Mouse (Mus musculus) kidney, embryonic 14.5 days (tissue): ENCODE results near the gene Slc22a3. TPM values are rescaled to one million over a fixed set of nuclear protein-coding genes. Genes with fewer than 3 reads are reported as not detected.

Source experiments
- ATAC-seq: fragments of 200-750 bp; cut with Nextera tagmentation; 2 replicates; pipeline ENCODE4 v1.8.0; 2017; ENCODE audit warnings: moderate number of reproducible peaks, mild to moderate bottlenecking, moderate TSS enrichment, moderate library complexity; ENCODE audit not compliant: low FRiP score, low TSS enrichment
- H3K27ac ChIP-seq: fragments of 300-500 bp; sonication (generic); 2 replicates; pipeline ENCODE4 v1.5.1; 2014; ENCODE audit warnings: low read depth, mild to moderate bottlenecking, low read length, moderate library complexity, mixed read lengths
- H3K27me3 ChIP-seq: fragments of 300-500 bp; sonication (generic); 2 replicates; pipeline ENCODE4 v1.6.1; 2014; ENCODE audit warnings: mild to moderate bottlenecking, low read length; ENCODE audit not compliant: control insufficient read depth, insufficient read depth
- H3K36me3 ChIP-seq: fragments of 300-500 bp; sonication (generic); 2 replicates; pipeline ENCODE4 v1.6.1; 2014; ENCODE audit warnings: low read length, mixed read lengths; ENCODE audit not compliant: control insufficient read depth, insufficient read depth
- H3K4me1 ChIP-seq: fragments of 300-500 bp; sonication (generic); 2 replicates; pipeline ENCODE4 v1.6.1; 2014; ENCODE audit warnings: low read length, mixed read lengths; ENCODE audit not compliant: control insufficient read depth, insufficient read depth
- H3K4me2 ChIP-seq: fragments of 300-500 bp; sonication (generic); replicated peaks from 2 replicates; pipeline ENCODE4 v1.6.1; 2014; ENCODE audit warnings: low read depth, mild to moderate bottlenecking, low read length
- H3K4me3 ChIP-seq: fragments of 300-500 bp; sonication (generic); 2 replicates; pipeline ENCODE4 v1.5.1; 2014; ENCODE audit warnings: mild to moderate bottlenecking, low read length
- H3K9ac ChIP-seq: fragments of 300-500 bp; sonication (generic); 2 replicates; pipeline ENCODE4 v1.6.1; 2014; ENCODE audit warnings: low read depth, mild to moderate bottlenecking, low read length, moderate library complexity
- H3K9me3 ChIP-seq: fragments of 300-500 bp; sonication (generic); 2 replicates; pipeline ENCODE4 v1.6.1; 2016; ENCODE audit warnings: low read length; ENCODE audit not compliant: control insufficient read depth
- WGBS: fragments of 180-500 bp; shearing (Covaris S2); extraction: QIAGEN DNeasy Blood & Tissue Kit; methylation state at CpG from one replicate; pipeline ENCODE4 v1.1.7; 2014; 5-methylcytosine and 5-hydroxymethylcytosine counted together
- polyA plus RNA-seq: library from polyadenylated mRNA; unstranded; fragments of >200 nt; fragmentation: Nextera tagmentation; extraction: Ambion mirVana; gene quantifications from 2 replicates; pipeline ENCODE4 v1.2.1, GENCODE M21; 2014

Slc22a3 gene
- polyA plus RNA-seq, 1 experiment from 2014 or later: 0.53 TPM

DNA sequence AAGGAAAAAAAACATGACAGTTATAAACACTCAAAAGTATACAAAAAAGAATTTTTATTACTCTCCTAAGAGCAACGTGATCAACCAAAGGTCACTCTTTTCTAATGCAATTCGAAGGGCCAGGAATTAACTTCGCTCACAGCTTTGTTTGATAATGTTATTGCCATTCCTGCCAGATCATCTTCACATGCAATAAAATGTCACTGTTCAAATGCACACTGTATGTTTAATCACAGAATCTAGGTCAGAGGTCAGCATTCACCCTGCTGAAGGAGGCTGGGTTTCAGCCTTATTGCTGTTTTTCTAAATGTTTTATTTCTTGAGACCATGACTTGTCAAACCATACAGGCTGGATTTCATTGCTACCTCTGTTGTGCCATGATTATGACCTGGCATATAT, 21.8 kb downstream of the Slc22a3 start:
- Histone ChIP-seq H3K9me3 (no peaks in the 10 kb centered on the region), H3K27me3 (no peaks in the 10 kb centered on the region), H3K9ac (no peak overlapping the region), H3K4me3 (no peak overlapping the region), H3K36me3 (no peaks in the 10 kb centered on the region), H3K4me1 (no peaks in the 10 kb centered on the region), H3K4me2 (no peak overlapping the region), H3K27ac (no peak overlapping the region)
- no peak for ATAC-seq
- 82% methylated on average over 3 of the region's 3 CpGs for WGBS

- no peaks in the 10 kb centered on the region for H3K36me3 ChIP-seq
- H3K9me3 ChIP-seq: no peaks in the 10 kb centered on the region
- ATAC-seq: no peak
- H3K4me1 ChIP-seq: no peaks in the 10 kb centered on the region
- no peak overlapping the region for H3K4me3 ChIP-seq
- no peak overlapping the region for H3K9ac ChIP-seq
- no peak overlapping the region for H3K4me2 ChIP-seq
- H3K27ac ChIP-seq: no peak overlapping the region
- WGBS: 45% methylated on average over 2 of the region's 2 CpGs
- H3K27me3 ChIP-seq: no peaks in the 10 kb centered on the region
Measured at GRCm38 (mm10) chr17:12479416-12479815, 28.1 kb downstream of the Slc22a3 start.

DNA sequence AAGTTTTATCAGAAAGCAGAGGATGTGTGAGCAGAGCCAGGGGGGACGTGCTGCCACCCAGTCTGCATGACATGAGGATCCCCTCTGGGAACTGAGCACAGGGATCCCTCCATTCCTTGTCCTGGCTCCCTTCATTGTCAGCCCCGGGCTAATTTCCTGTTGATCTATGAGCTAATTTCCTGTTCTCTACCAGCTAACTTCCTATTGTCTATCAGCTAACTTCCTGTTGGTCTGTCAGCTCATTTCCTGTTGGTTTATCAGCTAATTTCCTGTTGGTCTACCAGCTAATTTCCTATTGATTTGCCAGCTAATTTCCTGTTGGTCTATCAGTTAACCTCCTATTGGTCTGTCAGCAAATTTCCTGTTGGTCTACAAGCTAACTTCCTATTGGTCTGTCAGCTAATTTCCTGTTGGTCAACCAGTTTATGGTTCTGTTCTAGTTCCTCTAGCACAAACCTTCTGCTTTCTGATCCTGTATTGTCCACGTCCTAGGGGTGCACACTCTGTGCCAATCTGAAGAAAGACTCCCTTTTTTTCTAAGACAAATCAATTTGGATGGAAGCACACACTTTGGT, 32.9 kb downstream of the Slc22a3 start:
- no peaks in the 10 kb centered on the region for H3K9me3 ChIP-seq
- 68% methylated on average over 3 of the region's 3 CpGs for WGBS

DNA sequence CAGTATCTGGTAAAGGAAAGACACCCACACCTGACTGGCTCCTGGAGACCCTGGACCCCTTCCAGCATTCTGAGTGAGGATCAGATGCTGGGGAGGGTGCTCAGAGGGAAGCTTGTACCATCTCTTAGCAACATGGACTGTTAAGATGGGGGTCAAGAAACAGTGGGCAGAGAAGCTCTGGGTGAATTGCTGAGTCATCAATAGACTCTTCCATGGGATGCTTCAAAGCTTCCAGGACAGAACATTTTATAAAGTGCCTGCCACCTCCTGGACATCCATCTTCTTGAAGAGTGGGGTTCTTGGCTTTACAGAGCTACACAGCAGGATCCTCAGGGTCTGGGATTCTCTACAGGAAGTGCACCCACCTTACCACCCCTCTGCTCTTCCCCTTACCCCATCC, 35.0 kb downstream of the Slc22a3 start:
- Histone ChIP-seq H3K36me3 (no peaks in the 10 kb centered on the region), H3K4me3 (no peak overlapping the region), H3K9ac (no peak overlapping the region), H3K4me2 (no peak overlapping the region), H3K4me1 (no peaks in the 10 kb centered on the region), H3K27me3 (no peaks in the 10 kb centered on the region), H3K27ac (no peak overlapping the region), H3K9me3 (no peaks in the 10 kb centered on the region)
- no peak for ATAC-seq

More for the DNA sequence above, 32.9 kb downstream of the Slc22a3 start:
- Histone ChIP-seq H3K9ac (no peak overlapping the region), H3K4me2 (no peak overlapping the region), H3K27ac (no peak overlapping the region), H3K4me1 (no peaks in the 10 kb centered on the region), H3K36me3 (no peaks in the 10 kb centered on the region), H3K27me3 (no peaks in the 10 kb centered on the region), H3K4me3 (no peak overlapping the region)
- no peak for ATAC-seq

- Histone ChIP-seq H3K4me2 (no peak overlapping the region), H3K4me3 (no peak overlapping the region), H3K27ac (no peak overlapping the region), H3K9me3 (no peaks in the 10 kb centered on the region), H3K9ac (no peak overlapping the region), H3K4me1 (no peaks in the 10 kb centered on the region), H3K36me3 (no peaks in the 10 kb centered on the region), H3K27me3 (no peaks in the 10 kb centered on the region)
- no peak for ATAC-seq
- WGBS: 68% methylated on average over 5 of the region's 5 CpGs
Measured at GRCm38 (mm10) chr17:12468745-12469144, 38.8 kb downstream of the Slc22a3 start.

DNA sequence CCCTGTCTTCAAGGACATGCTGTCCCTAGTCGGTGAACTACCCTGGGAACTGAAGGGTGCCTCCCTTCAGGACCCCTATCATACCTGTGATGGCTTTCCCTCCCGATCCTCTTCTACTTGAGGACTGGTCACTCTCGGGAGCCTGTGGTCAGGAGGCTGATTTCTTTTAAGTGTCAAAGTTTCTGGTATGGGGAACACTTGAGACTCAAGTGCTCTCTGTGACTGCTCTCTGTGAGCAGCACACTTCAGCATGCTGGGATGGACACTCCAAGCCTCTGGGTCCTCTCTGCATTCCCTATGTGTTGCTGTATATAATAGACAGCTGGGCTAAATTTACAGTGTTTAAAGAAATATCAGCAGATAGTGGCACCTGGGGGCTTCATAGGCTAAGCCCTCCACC, 39.9 kb downstream of the Slc22a3 start:
- 83% methylated on average over 3 of the region's 3 CpGs for WGBS
- Histone ChIP-seq H3K36me3 (no peaks in the 10 kb centered on the region), H3K4me1 (no peaks in the 10 kb centered on the region), H3K4me2 (no peak overlapping the region), H3K27ac (no peak overlapping the region), H3K4me3 (no peak overlapping the region), H3K9me3 (no peaks in the 10 kb centered on the region), H3K9ac (no peak overlapping the region), H3K27me3 (no peaks in the 10 kb centered on the region)
- no peak for ATAC-seq

DNA sequence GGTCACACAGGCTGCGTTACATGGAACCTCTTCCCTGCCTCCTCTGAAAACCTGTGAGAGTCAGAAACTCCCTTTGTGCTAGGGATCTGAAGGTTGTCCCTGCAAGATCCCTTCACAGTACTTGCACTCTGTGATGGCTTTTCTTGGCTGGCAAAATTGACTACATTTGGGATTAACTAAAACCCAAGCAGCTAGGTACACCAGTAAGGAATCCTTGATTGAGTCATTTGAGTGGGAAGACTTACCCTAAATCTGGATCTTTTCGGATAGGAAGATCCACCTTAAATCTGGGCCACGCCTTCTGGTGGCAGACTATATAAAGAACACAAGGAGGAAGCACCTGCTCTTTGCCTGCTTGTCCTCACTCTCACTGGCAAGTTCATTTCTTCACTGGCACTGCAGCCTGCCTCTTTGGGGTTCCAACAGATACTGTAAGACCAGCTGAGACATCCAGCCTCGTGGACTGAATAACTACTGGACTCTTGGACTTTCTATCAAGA, 41.0 kb downstream of the Slc22a3 start:
- Histone ChIP-seq H3K27ac (no peak overlapping the region), H3K4me3 (no peak overlapping the region), H3K9ac (no peak overlapping the region), H3K27me3 (no peaks in the 10 kb centered on the region), H3K4me1 (no peaks in the 10 kb centered on the region), H3K36me3 (no peaks in the 10 kb centered on the region), H3K4me2 (no peak overlapping the region), H3K9me3 (no peaks in the 10 kb centered on the region)
- WGBS: 80% methylated on average over 4 of the region's 4 CpGs
- ATAC-seq: no peak

GRCm38 (mm10) chr17:12461168-12461567, 46.3 kb downstream of the Slc22a3 start:
- no peak for ATAC-seq

DNA sequence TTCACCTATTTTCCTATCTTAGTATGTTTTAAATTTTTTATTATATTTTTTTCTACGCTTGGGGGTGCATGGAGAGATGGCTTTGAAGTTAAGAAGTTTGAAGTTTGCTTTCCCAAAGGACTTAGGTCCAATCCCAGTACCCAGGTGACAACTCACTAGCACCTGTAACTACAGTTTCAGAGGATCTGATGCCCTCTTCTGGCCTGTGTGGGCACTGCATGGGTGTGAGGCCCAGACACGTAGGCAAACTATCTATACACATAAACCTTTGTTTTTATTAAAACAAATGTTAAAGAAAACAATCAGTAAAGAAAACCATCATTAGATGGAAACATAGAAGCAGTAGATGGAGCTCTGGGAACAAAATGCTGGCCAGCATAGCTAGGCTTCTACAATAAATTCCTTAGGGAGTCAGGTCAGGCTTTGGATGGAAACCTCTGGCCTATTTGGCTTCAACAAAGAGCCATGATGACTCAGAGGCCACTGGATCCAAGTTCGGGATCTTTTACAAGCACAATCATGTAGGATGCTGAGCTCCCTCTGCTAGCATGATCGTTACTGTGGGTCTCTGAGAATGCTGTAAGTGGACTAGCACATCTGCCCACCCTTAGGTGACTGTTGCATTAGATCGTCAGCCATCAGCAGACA, 52.2 kb downstream of the Slc22a3 start:
- Histone ChIP-seq H3K4me1 (0 out of 2 replicates have a peak, but pooled peaks cover 6% of the 10 kb centered on the region), H3K27ac (no peak overlapping the region), H3K36me3 (no peaks in the 10 kb centered on the region), H3K9ac (no peak overlapping the region), H3K27me3 (no peaks in the 10 kb centered on the region), H3K9me3 (no peaks in the 10 kb centered on the region), H3K4me2 (no peak overlapping the region), H3K4me3 (no peak overlapping the region)
- 84% methylated on average over 5 of the region's 5 CpGs for WGBS
- no peak for ATAC-seq

More at GRCm38 (mm10) chr17:12461168-12461567, 46.3 kb downstream of the Slc22a3 start:
- no peak overlapping the region for H3K4me2 ChIP-seq
- no peaks in the 10 kb centered on the region for H3K9me3 ChIP-seq
- H3K4me3 ChIP-seq: no peak overlapping the region
- no peaks in the 10 kb centered on the region for H3K27me3 ChIP-seq
- no peak overlapping the region for H3K9ac ChIP-seq
- H3K4me1 ChIP-seq: 0 out of 2 replicates have a peak, but pooled peaks cover 6% of the 10 kb centered on the region
- H3K27ac ChIP-seq: no peak overlapping the region
- no peaks in the 10 kb centered on the region for H3K36me3 ChIP-seq
